Mouse (Mus musculus): ENCODE results near the gene Camsap2.

GRCm38 (mm10) chr1:136260635-136261238 lies 85.2 kb downstream of the Camsap2 start, which contains the start of gene Gpr25:
- TF ChIP-seq CTCF (IDR thresholded peaks at IDR 0.05; ENCODE audit: extremely low read depth, insufficient read length, insufficient replicate concordance, low read depth, low read length) (no peak), POLR2A (IDR thresholded peaks at IDR 0.05; ENCODE audit: low read depth, low read length) (no peak)

All from small intestine, adult 2 months (tissue).